Mouse (Mus musculus) testis, postnatal 10 days (tissue): ENCODE results near the gene Rufy4.
"Not testable (repeated sequence)": the region's sequence is repeated elsewhere in the genome, so short reads cannot be mapped to it uniquely, and the experiment has no call there.

ENCODE experiments used
- DNase-seq: peaks from one replicate; pipeline ENCODE4 v3.0.0; 2021; ENCODE audit warnings: low spot score

Gene Rufy4

DNA sequence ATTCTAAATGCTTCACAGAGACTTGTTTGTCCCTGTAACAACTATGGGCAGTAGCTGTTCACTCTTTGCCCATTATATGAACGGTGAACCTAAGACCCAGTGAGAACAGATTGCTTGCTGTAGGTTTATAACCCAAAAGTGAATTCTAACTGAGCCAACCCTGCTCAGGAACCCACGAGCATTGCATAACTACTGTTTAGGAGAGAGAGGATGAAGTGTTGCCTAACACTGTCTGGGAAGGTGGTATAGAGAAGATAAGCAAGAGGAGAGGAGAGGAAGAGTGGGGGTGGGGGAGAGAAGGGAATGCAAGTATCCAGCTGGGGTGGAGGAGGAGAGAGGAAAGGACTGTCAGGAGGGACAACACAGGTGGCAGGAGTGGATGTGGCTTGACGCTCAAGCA lies 25.8 kb downstream of the Rufy4 start:
- DNase-seq = no peak

DNA sequence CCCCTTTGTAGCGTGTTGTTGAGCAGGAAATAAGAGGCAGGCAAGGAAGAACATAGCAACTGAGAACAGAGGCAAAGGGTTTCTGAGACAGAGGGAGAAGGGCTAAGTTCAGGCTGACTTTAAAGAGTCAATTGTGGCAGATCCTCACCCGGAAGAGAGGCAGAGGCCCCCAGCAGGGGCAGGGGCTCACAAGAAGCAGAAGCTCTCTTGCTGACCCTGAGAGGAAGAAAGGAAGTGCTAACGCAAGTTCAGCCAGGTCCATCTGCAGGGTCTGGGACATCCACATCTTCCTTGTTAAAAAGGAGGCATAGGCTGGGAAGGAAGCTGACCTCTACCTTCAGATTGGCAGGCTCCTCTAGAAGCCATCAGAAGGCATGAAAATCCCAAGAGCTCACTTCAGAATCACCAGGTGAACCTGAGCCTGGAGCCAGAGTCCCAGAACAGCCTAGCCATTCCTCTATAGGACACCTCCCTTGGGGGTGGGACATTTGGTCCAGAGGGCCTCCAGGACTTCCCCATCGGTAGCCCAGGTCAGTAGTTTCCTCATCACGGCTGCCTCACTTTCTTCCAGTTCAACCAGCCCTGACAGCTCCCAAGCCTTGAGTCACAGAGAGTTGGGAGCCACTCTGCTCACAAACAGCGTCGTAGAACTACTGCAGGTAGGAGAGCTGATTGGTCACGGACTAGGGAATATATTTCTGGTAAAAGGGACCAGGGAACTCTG lies 28.3 kb downstream of the Rufy4 start, which contains the start of gene Cxcr2:
Cxcr2 (plus strand) TSS at position 529 of the 724 bp plus-strand sequence.
- no peak for DNase-seq

DNA sequence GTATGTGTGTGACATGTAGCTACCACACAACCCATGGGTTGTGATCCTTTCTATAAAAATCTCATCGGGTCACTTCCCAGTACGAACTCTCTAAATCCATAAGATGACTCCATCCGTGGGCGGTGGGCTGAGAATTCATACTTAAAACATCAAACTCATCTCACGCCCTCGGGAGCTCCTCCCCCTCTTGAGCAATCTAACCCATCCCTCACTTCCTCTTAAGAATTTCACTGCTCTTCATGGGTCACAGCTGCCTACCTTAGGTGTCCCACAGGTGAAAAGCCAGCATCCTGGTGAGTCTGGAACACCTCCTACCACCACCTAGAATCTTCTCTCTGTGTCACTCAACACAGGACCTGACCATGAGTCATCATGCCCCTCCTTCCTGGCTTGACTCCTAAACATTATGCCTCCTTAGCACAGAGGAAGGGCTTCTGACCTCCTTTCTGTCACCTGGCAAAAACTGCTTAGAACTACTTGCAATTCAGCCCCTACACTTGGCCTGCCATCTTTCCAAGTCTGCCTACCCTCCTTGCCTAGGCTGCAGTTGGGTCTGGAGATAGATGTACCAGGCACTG lies 30.2 kb downstream of the Rufy4 start:
- no peak for DNase-seq

DNA sequence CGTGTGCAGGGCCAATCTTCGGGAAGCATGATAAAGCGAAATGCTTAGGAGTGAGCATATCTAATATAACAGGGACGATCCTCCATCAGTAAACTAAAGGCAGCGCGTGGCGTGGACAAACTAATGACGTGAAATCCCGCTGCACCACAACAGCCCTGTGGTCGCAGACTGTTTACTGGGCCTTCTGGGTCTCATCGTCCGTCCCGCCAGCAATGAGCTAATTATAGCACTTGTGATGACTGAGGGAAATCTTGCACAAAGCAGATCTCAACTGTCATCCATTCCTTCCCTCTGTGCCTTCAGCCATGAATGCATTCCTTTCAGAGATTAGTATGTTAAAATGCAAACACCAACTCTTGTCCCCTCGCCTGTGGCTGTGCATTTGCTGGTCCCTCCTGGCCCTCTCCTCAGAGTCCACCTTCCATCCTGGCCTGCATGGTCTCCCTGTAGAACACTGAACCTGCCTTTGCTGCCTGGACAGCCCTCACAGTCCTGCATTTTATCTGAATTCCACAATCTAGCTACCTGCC lies 31.1 kb downstream of the Rufy4 start:
- DNase-seq = no peak

DNA sequence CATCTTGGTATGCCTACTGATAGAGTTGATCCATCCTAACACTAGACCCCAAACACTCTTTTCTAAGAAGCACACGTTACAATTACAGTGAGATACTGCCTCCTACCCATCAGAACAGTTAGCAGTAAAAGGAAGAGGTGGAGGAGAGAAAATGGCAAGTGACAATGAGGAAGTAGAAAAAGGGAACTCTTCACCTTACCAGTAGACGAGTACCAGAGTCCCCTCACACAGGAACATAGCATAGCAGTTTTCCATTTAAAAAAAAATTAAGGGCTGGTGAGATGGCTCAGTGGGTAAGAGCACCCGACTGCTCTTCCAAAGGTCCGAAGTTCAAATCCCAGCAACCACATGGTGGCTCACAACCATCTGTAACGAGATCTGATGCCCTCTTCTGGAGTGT lies 34.3 kb downstream of the Rufy4 start:
- not testable (repeated sequence) for DNase-seq

DNA sequence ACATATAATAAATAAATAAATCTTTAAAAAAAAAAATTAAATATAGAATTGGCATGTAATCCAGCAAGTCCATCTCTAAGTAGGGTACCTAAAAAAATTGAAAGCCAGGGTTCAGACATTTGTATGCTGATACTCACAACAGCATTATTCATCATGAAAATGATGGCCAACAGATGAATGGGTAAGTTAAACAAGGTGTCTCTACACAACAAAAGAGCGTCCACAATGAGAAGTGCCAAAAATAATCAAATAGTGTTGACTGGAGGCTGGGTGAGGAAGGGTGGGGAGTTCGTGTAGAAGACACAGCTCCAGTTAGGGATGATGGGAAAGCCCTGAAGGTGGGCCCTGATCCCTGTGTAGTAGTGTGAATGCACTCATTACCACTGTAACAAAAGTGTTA lies 34.7 kb downstream of the Rufy4 start:
- DNase-seq = no peak

DNA sequence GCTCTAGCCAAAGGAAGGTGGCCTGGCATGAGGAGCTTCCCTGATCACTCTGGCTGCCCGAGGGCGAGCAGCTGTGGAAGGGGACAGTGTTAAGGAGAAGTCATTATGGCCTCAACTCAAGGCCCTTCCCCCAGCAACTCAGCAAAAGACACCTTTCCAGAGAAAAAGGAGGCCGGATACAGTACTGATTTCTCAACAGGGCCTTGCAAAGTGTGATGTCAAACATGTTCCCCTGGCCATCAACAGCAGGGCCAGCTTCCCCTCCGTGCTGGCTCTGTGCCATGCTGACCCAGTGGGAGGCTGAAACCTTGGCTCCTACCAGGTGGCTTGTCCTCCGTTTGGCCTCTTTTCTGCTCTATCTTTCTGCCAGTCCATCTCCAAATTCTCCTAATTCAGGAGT lies 41.8 kb downstream of the Rufy4 start:
- peak; percentile 52 for DNase-seq

DNA sequence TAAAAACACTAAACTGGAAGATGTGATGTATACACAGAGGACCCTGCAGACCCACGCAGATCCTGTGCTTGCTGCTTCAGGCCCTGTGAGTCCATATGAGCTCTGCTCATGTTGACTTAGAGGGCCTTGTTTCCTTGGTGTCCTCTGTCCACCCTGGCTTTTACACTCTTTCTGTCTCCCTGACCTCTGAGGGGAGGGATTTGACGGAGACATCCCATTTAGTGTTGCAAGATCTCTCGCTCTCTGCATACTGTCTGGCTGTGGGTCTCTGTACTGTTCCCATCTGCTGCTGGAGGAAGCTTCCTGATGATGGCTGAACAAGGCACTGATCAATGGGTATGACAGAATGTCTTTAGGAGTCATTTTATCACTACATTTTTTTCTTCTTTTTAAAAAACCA lies 44.4 kb downstream of the Rufy4 start:
- DNase-seq = no peak

DNA sequence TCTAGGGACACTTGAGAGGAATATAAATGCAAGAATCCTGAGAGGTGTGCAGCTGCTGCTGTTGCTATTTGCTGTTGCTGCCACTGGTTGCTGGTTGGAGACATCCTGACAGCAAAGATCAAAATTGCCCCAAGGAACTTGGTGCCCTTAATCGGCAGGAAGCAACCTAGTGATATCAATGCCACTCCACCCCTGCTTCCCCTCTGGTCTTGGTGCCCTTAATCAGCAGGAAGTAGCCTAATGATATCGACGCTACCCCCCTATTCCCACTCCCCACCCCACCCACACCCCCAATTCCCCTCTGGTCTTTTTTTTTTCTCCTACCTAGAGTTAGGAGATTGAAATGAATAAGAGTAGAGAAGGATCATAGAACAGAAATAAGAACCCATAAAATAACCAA lies 47.4 kb downstream of the Rufy4 start:
- DNase-seq = no peak

DNA sequence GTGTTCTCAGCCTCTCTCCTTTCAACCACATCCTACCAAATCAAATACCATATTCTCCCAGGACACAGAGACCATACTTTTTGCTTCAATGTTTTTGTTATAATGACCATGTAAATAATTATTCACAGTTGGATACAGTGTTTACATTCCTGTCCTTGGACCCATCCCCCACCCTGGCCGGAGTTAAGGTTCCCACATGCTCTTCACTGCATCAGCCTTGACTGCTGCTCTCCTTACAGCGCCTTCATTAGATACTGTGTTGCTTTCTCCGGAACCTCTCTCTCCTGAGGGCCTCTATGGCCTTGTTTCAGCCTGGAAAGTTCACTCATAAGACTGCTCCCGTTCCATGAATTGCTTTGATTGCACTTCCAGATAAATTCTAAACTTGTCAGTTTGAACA lies 50.4 kb downstream of the Rufy4 start:
- DNase-seq = peak; percentile 82

DNA sequence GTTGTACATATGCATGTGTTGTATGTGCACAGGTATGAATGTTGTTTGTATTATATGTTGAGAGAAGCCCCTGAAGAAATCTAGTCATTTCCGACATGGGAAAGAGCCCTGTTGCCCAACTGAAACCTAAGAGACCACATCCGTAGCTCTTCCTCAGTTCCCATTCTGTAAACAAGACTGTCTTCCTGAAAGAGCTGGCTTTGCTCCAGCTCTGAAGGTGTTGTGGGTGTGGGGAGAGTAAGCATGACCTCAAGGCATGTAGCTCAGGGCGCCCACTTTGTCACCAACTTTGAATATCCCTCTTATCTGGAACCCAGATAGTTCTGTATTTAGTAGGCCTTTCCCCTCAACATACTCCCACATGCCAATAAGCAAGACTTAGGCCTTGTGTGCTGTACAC lies 53.3 kb downstream of the Rufy4 start:
- no peak for DNase-seq

DNA sequence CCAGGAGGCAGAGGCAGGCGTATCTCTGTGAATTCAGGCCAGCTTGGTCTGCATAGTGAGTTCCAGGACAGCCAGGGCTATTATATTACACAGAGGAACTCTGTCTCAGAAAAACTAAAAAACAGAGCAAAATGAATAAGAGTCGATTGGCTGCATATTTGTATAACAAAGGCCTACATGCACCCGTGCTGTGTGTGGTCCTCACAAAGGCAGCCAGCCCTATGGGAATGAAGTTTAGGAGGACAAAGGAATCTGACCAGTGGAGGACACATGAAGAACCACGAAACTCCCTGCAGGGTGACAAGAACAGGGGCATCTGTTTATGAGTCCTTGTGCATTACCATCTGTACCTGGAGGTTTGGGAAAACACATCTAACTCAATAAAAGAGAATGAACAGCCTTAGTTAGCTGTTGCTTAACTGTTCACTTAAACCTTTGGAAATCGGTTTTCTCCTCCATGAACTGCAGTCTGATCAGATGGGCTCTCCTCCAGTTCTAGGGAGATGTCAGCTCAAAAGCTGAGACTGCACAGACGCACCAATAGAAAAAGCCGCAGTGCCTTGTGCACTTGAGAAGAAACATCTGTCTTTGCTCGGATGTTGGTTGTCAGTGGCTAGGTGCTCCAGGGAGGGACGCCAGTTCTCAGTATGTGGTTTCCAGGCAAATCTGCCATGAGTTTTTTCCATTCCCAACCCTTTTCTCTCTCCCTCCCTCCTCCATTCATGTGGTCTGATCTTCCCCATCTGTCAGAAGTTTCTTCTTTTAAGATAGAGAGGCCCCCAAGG lies 54.5 kb downstream of the Rufy4 start:
- no peak for DNase-seq

DNA sequence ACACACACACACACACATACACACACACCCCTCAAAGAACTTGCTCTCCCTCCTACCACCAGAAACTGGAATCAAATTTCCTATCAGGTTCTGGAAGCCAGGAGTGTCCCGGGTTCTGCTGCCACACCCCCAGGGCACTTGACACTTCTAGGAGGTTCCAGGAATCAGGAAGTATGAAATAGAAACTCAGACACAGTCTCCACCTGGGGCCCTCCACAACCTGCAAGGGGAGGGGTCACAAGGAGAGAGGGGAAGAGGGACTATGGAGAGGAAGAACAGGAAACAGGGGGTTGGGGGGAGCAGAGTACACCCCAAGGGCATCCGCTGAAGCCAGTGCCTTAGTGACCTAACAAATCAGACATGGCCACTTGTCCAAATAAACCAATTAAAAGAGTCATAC lies 56.1 kb downstream of the Rufy4 start:
- no peak for DNase-seq

DNA sequence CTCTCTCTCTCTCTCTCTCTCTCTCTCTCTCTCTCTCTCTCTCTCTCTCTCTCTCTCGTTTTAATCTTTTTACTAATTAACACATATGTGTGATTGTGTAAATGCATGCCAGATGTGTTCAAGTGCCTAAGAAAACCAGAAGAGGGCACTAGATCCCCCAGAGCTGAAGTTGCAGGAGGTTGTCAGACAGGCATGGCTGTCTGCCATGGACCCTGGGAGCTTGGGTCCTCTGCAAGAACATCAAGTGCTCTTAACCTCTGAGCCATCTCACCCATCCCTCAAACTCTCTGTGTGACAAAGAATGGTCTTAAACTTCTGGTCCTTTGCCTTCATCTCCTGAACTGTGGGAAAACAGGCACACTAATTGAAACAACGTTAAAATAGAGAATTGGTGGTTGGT lies 57.7 kb downstream of the Rufy4 start:
- no peak for DNase-seq

DNA sequence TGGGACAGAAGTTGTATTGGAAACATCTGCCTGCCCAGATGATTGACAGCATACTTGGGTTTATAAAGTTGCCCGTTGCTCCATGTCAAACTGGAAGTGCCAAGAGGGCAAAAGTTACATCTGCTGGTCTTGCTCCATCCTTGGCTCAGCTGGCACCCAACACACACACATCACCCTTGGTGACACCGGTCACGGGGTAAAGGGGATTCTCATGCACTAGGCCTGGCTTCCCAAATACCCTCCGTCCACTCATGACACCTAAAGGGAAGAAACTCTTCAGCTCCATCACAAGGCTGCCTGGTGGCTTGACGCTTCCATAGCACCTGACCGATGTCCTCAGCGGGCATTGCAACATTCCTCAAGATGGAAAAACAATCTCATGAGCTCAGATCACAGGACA lies 65.1 kb downstream of the Rufy4 start:
- no peak for DNase-seq

DNA sequence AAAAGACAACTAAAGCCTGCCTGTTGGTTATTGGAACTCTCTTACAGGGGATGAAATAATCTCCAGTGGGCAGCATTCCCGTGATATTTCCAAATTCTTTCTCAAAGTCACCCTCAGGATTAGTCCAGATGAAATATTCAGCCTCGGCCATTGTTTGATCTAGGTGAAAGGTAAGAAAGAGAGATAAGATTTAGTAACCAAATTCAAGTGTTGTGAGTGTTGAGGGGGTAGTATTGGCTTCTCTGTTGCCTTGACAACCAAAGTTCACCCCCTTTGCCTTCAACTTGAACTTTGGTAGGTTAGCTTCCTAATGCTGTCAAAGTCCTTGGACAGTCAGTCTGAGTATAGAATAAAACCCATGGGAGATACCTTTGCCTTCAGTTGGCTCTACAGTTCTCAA lies 67.4 kb downstream of the Rufy4 start:
- no peak for DNase-seq

DNA sequence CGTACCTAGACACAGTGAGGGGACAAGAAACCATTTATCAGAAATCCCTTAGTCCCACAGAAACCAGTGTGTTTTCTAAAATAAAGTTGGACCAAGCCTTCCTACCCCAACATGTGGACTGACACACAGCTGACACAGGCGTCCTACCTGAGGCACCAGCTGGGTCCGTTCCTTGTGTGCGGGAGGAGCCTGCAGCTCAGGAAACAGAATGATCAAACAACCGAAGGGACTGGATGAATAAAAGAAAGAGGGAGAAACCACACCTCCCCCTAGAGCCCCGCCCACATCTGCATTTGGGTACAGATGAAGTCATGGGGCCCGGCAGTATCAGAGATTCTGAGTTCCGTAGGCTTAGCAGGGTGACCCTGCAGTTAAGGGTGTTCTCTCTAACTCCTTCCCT lies 69.1 kb downstream of the Rufy4 start, which contains the start of gene Cxcr1:
Cxcr1 (minus strand) TSS at position 187 of the 400 bp plus-strand sequence.
- DNase-seq = no peak

DNA sequence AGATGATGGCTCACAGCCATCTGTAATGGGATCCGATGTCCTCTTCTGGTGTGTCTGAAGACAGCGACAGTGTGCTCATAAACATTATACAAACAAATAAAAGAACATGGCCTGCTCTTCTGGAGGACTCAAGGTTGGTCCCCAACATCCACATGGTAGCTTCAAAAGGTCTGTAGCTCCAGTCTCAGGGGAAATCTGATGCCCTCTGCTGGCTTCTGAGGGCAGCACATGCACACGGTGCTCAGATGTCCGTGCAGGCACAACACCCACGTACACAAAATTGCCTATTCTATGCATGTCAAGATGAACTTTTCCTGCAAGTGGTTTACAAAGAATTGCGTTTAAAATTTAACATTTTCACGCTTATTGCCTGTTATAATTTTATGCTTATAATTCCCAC lies 70.6 kb downstream of the Rufy4 start:
- DNase-seq = no peak

DNA sequence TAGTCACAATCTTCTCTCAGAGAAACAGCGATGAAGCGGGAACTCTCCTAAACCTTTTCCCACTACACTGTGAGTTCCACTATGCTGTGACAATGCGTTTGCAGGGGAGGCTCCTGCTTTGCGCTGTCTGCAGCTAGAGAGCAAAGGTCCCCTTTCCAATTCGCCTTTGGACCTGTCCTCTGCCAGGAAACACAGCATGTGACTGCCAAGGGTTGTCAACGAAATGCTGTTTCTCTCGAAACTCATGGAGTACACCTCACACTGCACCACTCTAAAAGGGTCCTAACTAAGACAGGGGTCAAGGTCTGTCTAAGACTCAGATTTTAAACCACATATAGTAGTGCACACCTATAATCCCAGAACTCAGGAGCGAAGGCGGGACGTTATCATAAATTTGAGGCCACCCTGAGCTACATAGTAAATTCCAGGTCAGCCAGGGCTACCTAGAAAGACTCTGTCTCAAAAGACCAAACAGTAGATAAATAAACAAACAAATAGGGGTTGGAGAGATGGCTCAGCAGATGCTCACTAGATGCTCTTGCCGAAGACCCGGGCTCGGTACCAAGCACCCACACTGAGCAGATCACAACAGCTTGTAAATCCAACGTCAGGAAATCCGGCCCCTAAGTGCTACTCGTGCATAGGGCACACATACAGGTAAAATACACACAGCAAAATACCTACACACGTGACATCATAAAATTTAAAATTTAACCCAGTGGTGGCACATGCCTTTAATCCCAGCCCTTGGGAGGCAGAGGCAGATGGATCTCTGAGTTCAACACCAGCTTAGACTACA lies 71.5 kb downstream of the Rufy4 start:
- DNase-seq = no peak
